Mouse (Mus musculus) megakaryocyte, embryonic 14.5 days (primary cell): ENCODE measurements around the gene Pfdn4. TPM values are rescaled to one million over a fixed set of nuclear protein-coding genes. Genes with fewer than 3 reads are reported as not detected.

Experiments used
- H3K27me3 ChIP-seq: replicated peaks from 2 replicates; pipeline ENCODE3; 2012; ENCODE audit warnings: inconsistent platforms
- H3K36me3 ChIP-seq: replicated peaks from 2 replicates; pipeline ENCODE3; 2012; ENCODE audit warnings: low read length, inconsistent platforms, mixed read lengths
- H3K4me1 ChIP-seq: 2 replicates; pipeline ENCODE4 v1.6.1; 2012; ENCODE audit warnings: inconsistent platforms
- H3K4me3 ChIP-seq: replicated peaks from 2 replicates; pipeline ENCODE3; 2012; ENCODE audit warnings: moderate library complexity, mild to moderate bottlenecking, inconsistent platforms
- H3K9me3 ChIP-seq: 2 replicates; pipeline ENCODE4 v1.6.1; 2012; ENCODE audit warnings: inconsistent platforms
- FLI1 ChIP-seq: IDR thresholded peaks from 2 replicates; pipeline ENCODE4 v1.6.1; 2012; ENCODE audit warnings: low read length, inconsistent platforms, mixed read lengths
- GATA1 ChIP-seq: IDR thresholded peaks from 3 replicates; pipeline ENCODE4 v1.6.1; 2012; ENCODE audit warnings: mixed read lengths, low read length, inconsistent platforms, borderline replicate concordance
- polyA plus RNA-seq: library from polyadenylated mRNA; stranded (reverse); fragments of >175 nt; gene quantifications from 2 replicates; pipeline ENCODE4 v1.2.3, GENCODE M21; 2012; ENCODE audit warnings: low replicate concordance; ENCODE audit not compliant: insufficient read depth

The Pfdn4 gene
- polyA plus RNA-seq, 1 experiment: 3.5 TPM

GRCm38 (mm10) chr2:170520321-170520971, 24.2 kb downstream of the Pfdn4 start:
- Histone ChIP-seq H3K9me3 (no peaks in the 10 kb centered on the region), H3K4me1 (peaks cover 26% of the 10 kb centered on the region), H3K27me3 (no peaks in the 10 kb centered on the region), H3K4me3 (no peak overlapping the region), H3K36me3 (peaks cover 46% of the 10 kb centered on the region)
- TF ChIP-seq FLI1 (no peak), GATA1 (no peak)

- Histone ChIP-seq H3K27me3 (no peaks in the 10 kb centered on the region), H3K4me3 (no peak overlapping the region), H3K4me1 (peaks cover 31% of the 10 kb centered on the region), H3K9me3 (peaks cover 24% of the 10 kb centered on the region), H3K36me3 (no peaks in the 10 kb centered on the region)
- TF ChIP-seq GATA1 (no peak), FLI1 (no peak)
These were observed 30.3 kb downstream of the Pfdn4 start for GRCm38 (mm10) chr2:170526513-170526912.

GRCm38 (mm10) chr2:170528061-170528460, 31.8 kb downstream of the Pfdn4 start:
- H3K4me1 ChIP-seq: peaks cover 30% of the 10 kb centered on the region
- TF ChIP-seq GATA1: no peak
- TF ChIP-seq FLI1: no peak
- H3K4me3 ChIP-seq: no peak overlapping the region
- H3K9me3 ChIP-seq: peaks cover 24% of the 10 kb centered on the region
- H3K27me3 ChIP-seq: no peaks in the 10 kb centered on the region
- no peaks in the 10 kb centered on the region for H3K36me3 ChIP-seq

DNA sequence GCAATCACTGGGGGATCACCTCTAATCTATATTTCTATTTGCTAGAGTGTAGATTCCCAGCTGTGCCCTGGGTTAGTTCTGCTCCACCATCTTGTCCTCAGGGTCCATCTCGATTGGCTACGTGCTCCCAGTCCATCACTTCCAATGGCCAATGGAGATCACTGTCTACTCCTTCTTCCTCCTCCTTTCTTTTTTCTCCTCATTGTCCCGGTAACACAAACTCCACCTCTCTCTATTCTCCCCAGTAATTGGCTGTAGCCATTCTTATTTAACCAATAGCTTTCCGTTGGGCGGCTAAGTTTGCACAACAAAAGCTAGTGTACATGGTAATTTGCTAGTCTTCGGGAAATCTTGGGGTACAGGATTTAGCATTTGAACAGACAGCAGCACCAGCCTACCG, 33.5 kb downstream of the Pfdn4 start:
- peaks cover 24% of the 10 kb centered on the region for H3K9me3 ChIP-seq
- H3K36me3 ChIP-seq: no peaks in the 10 kb centered on the region
- no peaks in the 10 kb centered on the region for H3K27me3 ChIP-seq
- TF ChIP-seq FLI1 (no peak), GATA1 (no peak)
- H3K4me3 ChIP-seq: no peak overlapping the region
- peaks cover 34% of the 10 kb centered on the region for H3K4me1 ChIP-seq

- Histone ChIP-seq H3K4me3 (no peak overlapping the region), H3K36me3 (no peaks in the 10 kb centered on the region), H3K27me3 (no peaks in the 10 kb centered on the region), H3K4me1 (peaks cover 39% of the 10 kb centered on the region), H3K9me3 (peaks cover 24% of the 10 kb centered on the region)
- TF ChIP-seq GATA1: no peak
- no peak for TF ChIP-seq FLI1
These were observed 34.0 kb downstream of the Pfdn4 start for GRCm38 (mm10) chr2:170530256-170530655.

GRCm38 (mm10) chr2:170534116-170534802, 38.0 kb downstream of the Pfdn4 start:
- Histone ChIP-seq H3K4me1 (peaks cover 41% of the 10 kb centered on the region), H3K36me3 (no peaks in the 10 kb centered on the region), H3K9me3 (0 out of 2 replicates have a peak, but pooled peaks cover 8% of the 10 kb centered on the region), H3K27me3 (no peaks in the 10 kb centered on the region), H3K4me3 (no peak overlapping the region)
- TF ChIP-seq FLI1: no peak
- no peak for TF ChIP-seq GATA1

GRCm38 (mm10) chr2:170534803-170535174, 38.6 kb downstream of the Pfdn4 start:
- Histone ChIP-seq H3K4me1 (peaks cover 41% of the 10 kb centered on the region), H3K36me3 (no peaks in the 10 kb centered on the region), H3K9me3 (0 out of 2 replicates have a peak, but pooled peaks cover 6% of the 10 kb centered on the region), H3K27me3 (no peaks in the 10 kb centered on the region), H3K4me3 (peak overlapping the region; percentile 75)
- TF ChIP-seq FLI1: no peak
- TF ChIP-seq GATA1: no peak

GRCm38 (mm10) chr2:170535841-170536240, 39.6 kb downstream of the Pfdn4 start:
- no peaks in the 10 kb centered on the region for H3K36me3 ChIP-seq
- peaks cover 41% of the 10 kb centered on the region for H3K4me1 ChIP-seq
- H3K9me3 ChIP-seq: no peaks in the 10 kb centered on the region
- no peaks in the 10 kb centered on the region for H3K27me3 ChIP-seq
- no peak for TF ChIP-seq GATA1
- TF ChIP-seq FLI1: no peak
- no peak overlapping the region for H3K4me3 ChIP-seq

- TF ChIP-seq GATA1 (no peak), FLI1 (no peak)
- Histone ChIP-seq H3K4me3 (no peak overlapping the region), H3K27me3 (no peaks in the 10 kb centered on the region), H3K4me1 (peaks cover 18% of the 10 kb centered on the region), H3K36me3 (no peaks in the 10 kb centered on the region), H3K9me3 (peaks cover 19% of the 10 kb centered on the region)
These were observed 43.0 kb downstream of the Pfdn4 start for GRCm38 (mm10) chr2:170539211-170539610.

DNA sequence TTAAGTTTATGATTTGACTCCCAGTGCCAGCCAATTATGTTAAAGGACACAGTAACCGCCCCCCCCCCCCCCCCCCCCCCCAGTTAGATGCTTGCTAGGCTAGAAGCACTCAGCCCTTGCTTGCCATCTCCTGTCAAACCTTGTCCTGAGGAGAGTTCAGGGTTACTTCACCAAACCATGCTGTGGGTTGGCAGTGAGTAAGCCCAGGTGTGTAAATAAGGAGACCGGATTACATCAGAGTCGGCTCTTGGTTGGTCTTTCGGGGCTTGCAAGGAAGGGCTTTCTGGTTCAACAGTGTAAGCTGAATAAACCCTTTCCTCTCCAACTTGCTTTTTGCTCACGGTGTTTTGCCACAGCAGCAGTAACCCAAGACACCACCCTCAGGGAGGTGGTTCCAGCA, 47.4 kb downstream of the Pfdn4 start:
- H3K4me1 ChIP-seq: peaks cover 4% of the 10 kb centered on the region; the same call in 1 of the 2 replicates
- H3K27me3 ChIP-seq: no peaks in the 10 kb centered on the region
- TF ChIP-seq FLI1 (no peak), GATA1 (no peak)
- H3K4me3 ChIP-seq: no peak overlapping the region
- peaks cover 23% of the 10 kb centered on the region for H3K9me3 ChIP-seq
- no peaks in the 10 kb centered on the region for H3K36me3 ChIP-seq
